Comparison of ENCODE assay signal across 10 mouse cellular contexts in genomic region chr8:47943049-47943448, GRCm38 (mm10). TPM values are rescaled to one million over a fixed set of nuclear protein-coding genes. Genes with fewer than 3 reads are reported as not detected.
DNase-seq lines count a peak whose midpoint lies in the region; ATAC-seq and TF ChIP-seq lines count a peak whose summit lies in the region.
"Had no signal": no experiment of that assay in that cellular context is flagged by ENCODE, and none has a peak within 500 bp of the region (broad histone marks: within the 10 kb centered on the region; RNA-seq: fewer than 3 reads in every experiment).

No protein-coding gene starts in this region.

- POLR2A ChIA-PET in Patski (lab: Charles Lee), result no interaction called here

- ATAC-seq in limb, embryonic 15.5 days (ENCODE audit: insufficient number of reproducible peaks, low FRiP score, low TSS enrichment, low read depth), result 0 out of 2 replicates have a peak, but pooled peaks have one; percentile 27
- ATAC-seq in Patski, result no peak
- ATAC-seq in stomach, postnatal 0 days (ENCODE audit: low FRiP score, low TSS enrichment), result no peak

- WGBS in limb, embryonic 15.5 days, result 75% methylated on average over 10 of the region's 10 CpGs
- WGBS in limb, embryonic 10.5 days, result 64% methylated on average over 10 of the region's 10 CpGs
- WGBS in stomach, postnatal 0 days, result 67% methylated on average over 10 of the region's 10 CpGs
- 67% methylated on average over 10 of the region's 10 CpGs for WGBS in forebrain, embryonic 10.5 days

- DNase-seq in limb, embryonic 10.5 days (ENCODE audit: low spot score), result no peak
- DNase-seq in Patski (ENCODE audit: low read depth, low spot score), result no peak
- DNase-seq in kidney, postnatal 10 days, result peak; percentile 60
- peak; percentile 29 for DNase-seq in stomach, postnatal 0 days (ENCODE audit: low spot score)
- DNase-seq in urinary bladder, adult 2 months (ENCODE audit: low spot score), result no peak
- no peak for DNase-seq in forebrain, embryonic 10.5 days (ENCODE audit: extremely low spot score, low spot score)
- no peak for DNase-seq in right cerebral cortex, adult 18-20 months
- DNase-seq: heart, adult 18-20 months had no signal

- H3K4me3 ChIP-seq in limb, embryonic 15.5 days, result no peak overlapping the region
- no peak overlapping the region for H3K4me3 ChIP-seq in limb, embryonic 10.5 days
- no peak overlapping the region for H3K4me3 ChIP-seq in stomach, postnatal 0 days (ENCODE audit: low read depth, low read length)
- no peak overlapping the region for H3K4me3 ChIP-seq in forebrain, embryonic 10.5 days
- H3K4me3 ChIP-seq: megakaryocyte, embryonic 14.5 days had no signal

- no peak overlapping the region for H3K27ac ChIP-seq in limb, embryonic 15.5 days
- no peak overlapping the region for H3K27ac ChIP-seq in limb, embryonic 10.5 days
- no peak overlapping the region for H3K27ac ChIP-seq in stomach, postnatal 0 days (replicated peaks)
- H3K27ac ChIP-seq in forebrain, embryonic 10.5 days, result no peak overlapping the region

- no peak for TF ChIP-seq EP300 in stomach, postnatal 0 days (optimal IDR thresholded peaks at IDR 0.05)

- no peak overlapping the region for H3K4me2 ChIP-seq in limb, embryonic 15.5 days
- no peak overlapping the region for H3K4me2 ChIP-seq in stomach, postnatal 0 days (replicated peaks; ENCODE audit: low read depth)

- H3K4me1 ChIP-seq in limb, embryonic 15.5 days, result peaks cover 10% of the 10 kb centered on the region
- peaks cover 8% of the 10 kb centered on the region for H3K4me1 ChIP-seq in limb, embryonic 10.5 days
- no peaks in the 10 kb centered on the region for H3K4me1 ChIP-seq in stomach, postnatal 0 days (replicated peaks; ENCODE audit: control insufficient read depth, insufficient read depth)
- peaks cover 13% of the 10 kb centered on the region for H3K4me1 ChIP-seq in forebrain, embryonic 10.5 days

- peak; percentile 64 for TF ChIP-seq CTCF in Patski (IDR thresholded peaks at IDR 0.05)
- peak; percentile 54; the same call in 1 of the 2 replicates for TF ChIP-seq CTCF in stomach, postnatal 0 days (IDR thresholded peaks at IDR 0.05; ENCODE audit: low read depth)

- no peak overlapping the region for H3K9ac ChIP-seq in limb, embryonic 15.5 days
- H3K9ac ChIP-seq in stomach, postnatal 0 days (ENCODE audit: low read length), result no peak overlapping the region

- in situ Hi-C loops in Patski (cut with MboI; ENCODE audit: low pct_unique_long_range_greater_than_20kb), result no loop called here

- H3K9me3 ChIP-seq in limb, embryonic 15.5 days, result no peaks in the 10 kb centered on the region
- H3K9me3 ChIP-seq in limb, embryonic 10.5 days (replicated peaks), result no peaks in the 10 kb centered on the region
- no peaks in the 10 kb centered on the region for H3K9me3 ChIP-seq in stomach, postnatal 0 days (ENCODE audit: control insufficient read depth, low read length)
- H3K9me3 ChIP-seq in forebrain, embryonic 10.5 days, result no peaks in the 10 kb centered on the region
- H3K9me3 ChIP-seq: megakaryocyte, embryonic 14.5 days had no signal

- CTCF ChIA-PET in Patski (lab: Charles Lee), result interaction anchor here (1.0 to 1.5 kb wide), 2 partner anchors 13 to 18 kb away, joined by 3 to 4 read pairs; no protein-coding TSS in a partner anchor

- H3K27me3 ChIP-seq in limb, embryonic 15.5 days, result no peaks in the 10 kb centered on the region
- H3K27me3 ChIP-seq in limb, embryonic 10.5 days (ENCODE audit: low read depth, poor library complexity, severe bottlenecking), result no peaks in the 10 kb centered on the region
- no peaks in the 10 kb centered on the region for H3K27me3 ChIP-seq in Patski
- H3K27me3 ChIP-seq in stomach, postnatal 0 days (ENCODE audit: control insufficient read depth, insufficient read depth, low read length), result no peaks in the 10 kb centered on the region
- H3K27me3 ChIP-seq in forebrain, embryonic 10.5 days (ENCODE audit: poor library complexity, severe bottlenecking), result no peaks in the 10 kb centered on the region
- H3K27me3 ChIP-seq: megakaryocyte, embryonic 14.5 days had no signal

- H3K36me3 ChIP-seq in limb, embryonic 15.5 days, result no peaks in the 10 kb centered on the region
- no peaks in the 10 kb centered on the region for H3K36me3 ChIP-seq in limb, embryonic 10.5 days
- no peaks in the 10 kb centered on the region for H3K36me3 ChIP-seq in stomach, postnatal 0 days (ENCODE audit: control insufficient read depth, insufficient read depth, low read length)
- no peaks in the 10 kb centered on the region for H3K36me3 ChIP-seq in forebrain, embryonic 10.5 days (replicated peaks)

RNA-seq across cellular contexts. Expression of gene Wwc2, which starts 47.7 kb away (rescaled TPM):
- polyA plus RNA-seq in limb, embryonic 15.5 days (2015; fragmentation: Nextera tagmentation; extraction: Ambion mirVana), result 9.4 and 11.9 TPM in 2 replicates
- 9.7 and 11.7 TPM in 2 replicates for polyA plus RNA-seq in limb, embryonic 10.5 days (2016; fragmentation: Nextera tagmentation; extraction: Ambion mirVana)
- polyA plus RNA-seq in Patski (2021), result 62.1 TPM
- polyA plus RNA-seq in stomach, postnatal 0 days (2015; fragmentation: Nextera tagmentation; extraction: Ambion mirVana), result 5.1 and 5.3 TPM in 2 replicates
- 6.1 and 7.6 TPM in 2 replicates for polyA plus RNA-seq in urinary bladder, adult 2 months (2012; rRNA removed)
- 7.8 and 8.5 TPM in 2 replicates for polyA plus RNA-seq in forebrain, embryonic 10.5 days (2016; fragmentation: Nextera tagmentation; extraction: Ambion mirVana)

Comparison
In these comparisons a context has a peak if more than half of its experiments do, and no peak if none do; other contexts are left out.
1. DNase-seq: peak in kidney, postnatal 10 days (single experiment) and stomach, postnatal 0 days (single experiment); none in limb, embryonic 10.5 days (single experiment), Patski (single experiment), urinary bladder, adult 2 months (single experiment), forebrain, embryonic 10.5 days (single experiment) and right cerebral cortex, adult 18-20 months (single experiment).